Mouse (Mus musculus) neural tube, embryonic 11.5 days (tissue): Measurements from ENCODE around the gene Dnajc1. TPM values are rescaled to one million over a fixed set of nuclear protein-coding genes. Genes with fewer than 3 reads are reported as not detected.

ENCODE experiments used
- ATAC-seq: fragments of 200-750 bp; cut with Nextera tagmentation; 2 replicates; pipeline ENCODE4 v1.8.0; 2017; ENCODE audit warnings: moderate number of reproducible peaks, mild to moderate bottlenecking, moderate TSS enrichment, moderate library complexity; ENCODE audit not compliant: insufficient read depth, low FRiP score, low TSS enrichment
- DNase-seq: peaks from one replicate; pipeline ENCODE4 v3.0.0-alpha.2; 2015; ENCODE audit warnings: low spot score
- H3K27ac ChIP-seq: fragments of 300-500 bp; sonication (generic); 2 replicates; pipeline ENCODE4 v1.5.1; 2014; ENCODE audit warnings: low read depth, mild to moderate bottlenecking, low read length
- H3K27me3 ChIP-seq: fragments of 300-500 bp; sonication (generic); 2 replicates; pipeline ENCODE4 v1.6.1; 2014; ENCODE audit warnings: mild to moderate bottlenecking, low read length, mixed read lengths; ENCODE audit not compliant: control insufficient read depth, insufficient read depth
- H3K36me3 ChIP-seq: fragments of 300-500 bp; sonication (generic); 2 replicates; pipeline ENCODE4 v1.6.1; 2014; ENCODE audit warnings: mild to moderate bottlenecking, low read length, moderate library complexity, mixed read lengths; ENCODE audit not compliant: control insufficient read depth, insufficient read depth
- H3K4me1 ChIP-seq: fragments of 300-500 bp; sonication (generic); 2 replicates; pipeline ENCODE4 v1.6.1; 2014; ENCODE audit warnings: low read length, mixed read lengths; ENCODE audit not compliant: control insufficient read depth, insufficient read depth
- H3K4me2 ChIP-seq: fragments of 300-500 bp; sonication (generic); 2 replicates; pipeline ENCODE4 v1.6.1; 2014; ENCODE audit warnings: low read depth, mild to moderate bottlenecking, moderate library complexity
- H3K4me3 ChIP-seq: fragments of 300-500 bp; sonication (generic); 2 replicates; pipeline ENCODE4 v1.5.1; 2014; ENCODE audit warnings: low read depth, low read length
- H3K9ac ChIP-seq: fragments of 300-500 bp; sonication (generic); 2 replicates; pipeline ENCODE4 v1.6.1; 2014; ENCODE audit warnings: mild to moderate bottlenecking, low read length
- H3K9me3 ChIP-seq: fragments of 300-500 bp; sonication (generic); 2 replicates; pipeline ENCODE4 v1.6.1; 2016; ENCODE audit warnings: low read length; ENCODE audit not compliant: control insufficient read depth
- WGBS: fragments of 180-500 bp; shearing (Covaris S2); extraction: QIAGEN DNeasy Blood & Tissue Kit; methylation state at CpG from one replicate; pipeline ENCODE4 v1.1.7; 2014; 5-methylcytosine and 5-hydroxymethylcytosine counted together
- polyA plus RNA-seq: library from polyadenylated mRNA; unstranded; fragments of >200 nt; fragmentation: Nextera tagmentation; extraction: Ambion mirVana; gene quantifications from 2 replicates; pipeline ENCODE4 v1.2.1, GENCODE M21; 2014

Dnajc1 gene
- polyA plus RNA-seq, 1 experiment from 2014 or later: 25.1 TPM

DNA sequence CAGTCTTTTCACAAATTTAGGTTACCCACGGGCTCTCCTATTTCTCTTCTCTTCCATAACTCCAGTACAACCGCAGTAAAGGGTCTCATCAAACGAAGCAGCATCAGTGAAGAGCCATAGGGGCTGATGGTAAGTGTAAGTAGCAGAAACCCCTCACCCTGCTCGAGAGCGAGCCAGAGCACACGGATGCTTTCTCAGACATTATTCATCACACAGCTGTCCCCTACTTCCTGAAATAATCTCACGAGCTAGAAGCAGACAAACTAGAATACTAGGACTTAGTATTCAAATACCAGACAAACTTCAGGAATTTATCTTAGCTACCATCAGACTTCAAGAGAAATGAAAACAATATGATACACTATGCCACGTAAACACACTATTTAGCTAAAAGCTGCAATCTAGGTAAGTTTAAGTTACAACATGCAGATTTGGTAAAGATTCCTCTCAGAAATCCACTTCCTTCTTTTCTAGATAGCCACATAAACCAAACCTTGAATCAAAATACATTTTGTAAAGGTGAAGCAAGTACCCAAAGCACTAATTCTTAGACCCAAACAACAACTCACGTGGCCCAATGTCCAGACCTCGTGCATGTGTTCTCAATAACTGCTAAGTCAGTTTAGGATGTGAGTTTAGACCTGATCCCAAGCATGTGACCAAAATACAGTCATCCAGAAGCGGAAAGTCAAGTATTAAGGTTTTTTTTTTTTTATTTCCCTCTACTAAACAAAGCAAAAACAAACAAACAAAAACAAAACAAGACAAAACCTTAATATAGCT lies 20.0 kb downstream of the Dnajc1 start:
- no peak for ATAC-seq
- Histone ChIP-seq H3K9me3 (no peaks in the 10 kb centered on the region), H3K9ac (no peak overlapping the region), H3K4me3 (no peak overlapping the region), H3K27ac (no peak overlapping the region), H3K4me1 (peaks cover 3% of the 10 kb centered on the region; the same call in 1 of the 2 replicates), H3K4me2 (no peak overlapping the region), H3K27me3 (no peaks in the 10 kb centered on the region), H3K36me3 (no peaks in the 10 kb centered on the region)
- 62% methylated on average over 11 of the region's 11 CpGs for WGBS
- no peak for DNase-seq

DNA sequence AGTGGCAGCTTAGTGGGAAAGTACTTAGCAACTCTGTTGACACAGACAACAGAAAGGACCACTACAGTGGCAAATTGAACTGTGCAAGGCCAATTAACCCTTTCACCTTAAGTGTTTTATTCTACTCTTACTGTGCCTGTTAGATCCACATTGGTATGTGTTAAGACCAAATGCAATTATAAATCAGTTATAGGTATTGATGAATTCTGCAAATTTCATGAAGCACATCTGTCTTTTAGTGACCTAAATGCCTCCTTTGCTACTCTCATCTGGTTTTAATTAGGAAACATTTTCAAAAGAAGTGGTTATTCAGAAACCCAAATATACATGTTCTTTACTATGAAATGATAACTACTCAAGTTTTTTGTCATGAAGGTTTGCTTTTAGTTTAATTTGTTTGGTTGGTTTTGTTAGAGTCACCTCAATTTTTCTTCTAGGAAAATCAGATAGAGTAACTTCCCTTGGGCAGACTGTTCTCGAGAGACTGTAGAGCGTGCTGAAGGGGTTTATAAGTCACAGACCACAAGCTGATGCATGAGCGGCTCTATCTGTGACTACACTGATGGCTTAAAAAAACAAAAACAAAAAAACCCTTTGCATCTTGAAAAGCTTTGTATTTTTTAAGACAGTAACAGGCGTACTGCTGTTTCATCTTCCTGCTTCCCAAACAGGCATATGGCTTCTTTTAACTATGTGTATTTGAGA lies 21.7 kb downstream of the Dnajc1 start:
- H3K36me3 ChIP-seq: no peaks in the 10 kb centered on the region; the same call in 1 of the 2 replicates
- WGBS: 64% methylated on average over 4 of the region's 4 CpGs
- ATAC-seq (no peak), DNase-seq (no peak)
- no peak overlapping the region for H3K4me3 ChIP-seq
- no peaks in the 10 kb centered on the region for H3K27me3 ChIP-seq
- no peaks in the 10 kb centered on the region for H3K9me3 ChIP-seq
- H3K27ac ChIP-seq: no peak overlapping the region
- H3K9ac ChIP-seq: no peak overlapping the region
- H3K4me1 ChIP-seq: peaks cover 3% of the 10 kb centered on the region; the same call in 1 of the 2 replicates
- no peak overlapping the region for H3K4me2 ChIP-seq

DNA sequence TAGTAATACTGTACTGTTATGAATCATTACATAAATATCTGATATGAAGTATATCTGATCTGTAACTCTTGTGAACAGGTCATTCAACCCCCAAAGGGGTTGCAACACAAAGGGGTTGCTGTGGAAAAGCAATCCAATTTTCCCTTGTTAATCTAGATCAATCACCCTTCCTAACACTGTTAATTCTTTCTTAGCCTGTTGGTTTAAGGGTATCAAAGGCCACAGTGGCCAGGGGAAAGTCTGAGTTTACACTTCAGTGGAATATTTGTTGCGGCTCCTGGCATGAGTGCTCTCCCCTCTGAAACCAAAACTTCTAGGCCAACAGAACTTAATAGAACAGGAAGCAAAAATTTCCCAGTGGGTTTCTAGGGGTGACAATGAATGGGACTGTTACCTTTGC lies 28.2 kb downstream of the Dnajc1 start:
- Histone ChIP-seq H3K4me3 (no peak overlapping the region), H3K9me3 (no peaks in the 10 kb centered on the region), H3K4me2 (no peak overlapping the region), H3K4me1 (no peaks in the 10 kb centered on the region), H3K9ac (no peak overlapping the region), H3K27me3 (no peaks in the 10 kb centered on the region), H3K27ac (no peak overlapping the region), H3K36me3 (no peaks in the 10 kb centered on the region; the same call in 1 of the 2 replicates)
- DNase-seq: no peak
- ATAC-seq: no peak
- 88% methylated on average over 1 of the region's 1 CpGs for WGBS

DNA sequence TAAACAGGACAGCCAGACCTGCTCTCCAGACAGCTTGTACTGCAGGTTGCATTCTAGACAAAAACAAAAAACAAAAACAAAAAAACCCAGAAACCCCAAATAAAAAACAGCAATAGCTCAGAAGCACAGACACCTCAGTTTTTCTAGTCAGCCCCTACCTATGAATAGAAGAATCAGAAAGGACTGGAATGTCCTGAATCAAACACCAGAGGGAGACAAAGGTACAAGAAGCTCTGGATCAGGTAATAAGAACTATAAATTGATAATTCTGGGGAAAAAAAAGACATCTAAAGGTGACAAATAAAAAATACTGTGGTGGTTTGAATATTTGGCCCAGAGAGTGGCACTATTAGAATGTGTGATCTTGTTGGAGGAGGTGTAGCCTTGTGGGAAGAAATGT lies 37.3 kb downstream of the Dnajc1 start:
- no peaks in the 10 kb centered on the region for H3K4me1 ChIP-seq
- H3K9me3 ChIP-seq: no peaks in the 10 kb centered on the region
- H3K27ac ChIP-seq: no peak overlapping the region
- no peak overlapping the region for H3K9ac ChIP-seq
- no peaks in the 10 kb centered on the region for H3K36me3 ChIP-seq
- no peak overlapping the region for H3K4me3 ChIP-seq
- ATAC-seq: no peak
- H3K4me2 ChIP-seq: no peak overlapping the region
- no peak for DNase-seq
- no peaks in the 10 kb centered on the region for H3K27me3 ChIP-seq

DNA sequence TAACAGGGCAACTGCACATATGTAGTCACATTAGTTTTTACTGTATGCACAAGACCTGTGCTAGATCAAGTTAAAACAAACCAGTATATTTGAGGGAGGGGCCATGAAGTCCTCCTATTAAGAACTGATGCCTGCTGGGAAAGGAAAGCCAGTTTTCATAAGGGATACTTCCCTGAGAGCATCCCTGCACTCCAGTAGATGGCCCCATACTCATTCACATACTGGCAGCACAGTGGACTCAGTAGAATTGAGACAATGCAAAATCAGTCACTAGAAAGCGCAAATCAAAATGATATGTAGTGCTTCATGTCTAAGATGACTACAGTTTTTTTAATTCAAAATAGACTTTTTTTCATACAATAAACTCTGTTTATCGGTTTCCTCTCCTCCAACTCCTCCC lies 40.0 kb downstream of the Dnajc1 start:
- 92% methylated on average over 2 of the region's 2 CpGs for WGBS
- Histone ChIP-seq H3K4me2 (no peak overlapping the region), H3K9ac (no peak overlapping the region), H3K9me3 (no peaks in the 10 kb centered on the region), H3K4me1 (no peaks in the 10 kb centered on the region), H3K36me3 (no peaks in the 10 kb centered on the region), H3K27ac (no peak overlapping the region), H3K27me3 (no peaks in the 10 kb centered on the region), H3K4me3 (no peak overlapping the region)
- DNase-seq: no peak
- no peak for ATAC-seq

DNA sequence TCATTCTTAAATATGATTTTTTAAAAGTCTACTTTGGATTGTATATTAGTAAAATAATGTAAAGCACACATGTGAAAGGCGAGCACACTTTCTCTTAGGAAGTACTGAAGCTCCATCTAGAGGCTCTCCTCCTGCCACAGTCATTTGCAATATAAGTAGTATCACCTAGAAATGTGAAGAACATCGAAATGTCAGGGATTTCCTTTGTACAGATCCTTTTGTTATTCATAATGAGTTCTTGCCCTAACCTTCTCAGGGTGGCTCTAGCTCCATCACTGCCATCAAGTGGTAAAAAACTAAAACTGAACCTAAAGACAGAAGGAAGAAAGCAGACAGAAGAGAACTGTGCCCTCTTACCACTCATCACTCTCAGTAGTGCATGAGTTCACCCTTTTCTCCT lies 49.2 kb downstream of the Dnajc1 start:
- Histone ChIP-seq H3K36me3 (no peaks in the 10 kb centered on the region), H3K4me2 (no peak overlapping the region), H3K27ac (no peak overlapping the region), H3K4me3 (no peak overlapping the region), H3K4me1 (no peaks in the 10 kb centered on the region), H3K9me3 (no peaks in the 10 kb centered on the region), H3K27me3 (no peaks in the 10 kb centered on the region), H3K9ac (no peak overlapping the region)
- 63% methylated on average over 2 of the region's 2 CpGs for WGBS
- DNase-seq: no peak
- 0 out of 2 replicates have a peak, but pooled peaks have one; percentile 38 for ATAC-seq

DNA sequence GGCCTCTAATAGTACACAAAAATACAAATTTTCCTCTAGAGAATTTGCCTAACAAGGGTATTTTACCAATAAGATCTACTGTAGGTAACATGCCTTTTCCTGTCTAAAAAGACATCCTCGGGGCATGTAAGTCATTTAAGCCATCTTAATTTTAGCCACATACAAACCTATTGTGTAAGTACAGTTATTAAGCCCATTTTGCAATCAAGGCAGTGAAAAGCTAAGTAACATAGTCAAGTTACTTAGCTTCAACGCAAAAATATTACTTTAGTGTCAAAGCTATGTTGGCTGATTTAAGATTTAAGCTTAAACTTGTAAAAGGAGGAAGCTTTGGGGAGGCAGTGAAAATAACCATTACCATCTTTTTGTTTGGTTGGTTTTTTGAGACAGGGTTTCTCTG lies 74.0 kb downstream of the Dnajc1 start:
- no peak overlapping the region for H3K27ac ChIP-seq

DNA sequence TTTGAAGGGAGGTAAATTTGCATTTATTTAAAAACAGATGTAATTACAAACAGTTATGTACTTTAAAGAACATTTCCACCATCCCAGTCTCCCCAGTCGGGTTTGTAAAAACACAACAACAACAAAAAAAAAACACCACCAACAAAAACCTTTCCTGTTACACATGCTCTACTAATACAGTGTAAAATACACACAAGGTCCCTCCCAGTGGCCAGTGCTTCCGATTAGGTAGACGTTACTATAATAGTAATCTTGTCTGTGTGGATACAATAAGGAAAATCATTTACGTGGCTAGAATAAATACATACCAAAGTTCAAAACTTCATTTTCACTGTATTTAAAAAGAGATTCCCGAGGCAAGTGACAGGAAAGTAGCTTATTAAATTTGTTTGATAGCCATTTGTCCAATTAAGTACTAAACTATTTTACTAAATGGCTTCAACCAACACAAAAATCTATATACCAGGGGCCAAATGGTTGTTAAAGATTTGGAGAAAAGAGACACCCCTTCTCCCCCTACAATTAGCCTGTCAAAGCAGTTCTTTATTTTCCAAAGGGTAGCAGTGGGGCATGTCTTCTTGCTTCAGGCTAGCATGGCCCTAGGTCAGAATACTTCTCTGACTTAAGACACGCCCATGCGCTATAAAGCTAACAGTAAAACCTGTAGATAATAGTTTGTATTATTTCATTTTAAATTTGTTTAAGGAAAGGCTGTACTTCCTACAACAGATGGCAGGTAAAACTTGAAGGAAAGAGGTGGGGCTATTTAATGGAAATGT lies 74.9 kb downstream of the Dnajc1 start:
- H3K36me3 ChIP-seq: no peaks in the 10 kb centered on the region
- H3K4me2 ChIP-seq: no peak overlapping the region
- DNase-seq (no peak), ATAC-seq (no peak)
- no peak overlapping the region for H3K27ac ChIP-seq
- WGBS: 79% methylated on average over 7 of the region's 7 CpGs
- H3K4me3 ChIP-seq: no peak overlapping the region
- no peaks in the 10 kb centered on the region for H3K9me3 ChIP-seq
- H3K9ac ChIP-seq: no peak overlapping the region
- no peaks in the 10 kb centered on the region for H3K4me1 ChIP-seq
- no peaks in the 10 kb centered on the region for H3K27me3 ChIP-seq

More for the DNA sequence above, 74.0 kb downstream of the Dnajc1 start:
- DNase-seq: no peak
- ATAC-seq: no peak
- H3K9ac ChIP-seq: no peak overlapping the region
- WGBS: 90% methylated on average over 2 of the region's 2 CpGs
- no peaks in the 10 kb centered on the region for H3K9me3 ChIP-seq
- no peaks in the 10 kb centered on the region for H3K36me3 ChIP-seq
- no peaks in the 10 kb centered on the region for H3K27me3 ChIP-seq
- no peak overlapping the region for H3K4me2 ChIP-seq
- no peaks in the 10 kb centered on the region for H3K4me1 ChIP-seq
- no peak overlapping the region for H3K4me3 ChIP-seq
